Mouse (Mus musculus) telencephalon, adult 2 months (tissue): ENCODE data around the gene BC035947.
"Not testable (repeated sequence)": the region's sequence is repeated elsewhere in the genome, so short reads cannot be mapped to it uniquely, and the experiment has no call there.

Experiments used
- DNase-seq: peaks from one replicate; pipeline ENCODE4 v3.0.0-alpha.2; 2011; ENCODE audit warnings: low read depth, low spot score

BC035947 gene

DNA sequence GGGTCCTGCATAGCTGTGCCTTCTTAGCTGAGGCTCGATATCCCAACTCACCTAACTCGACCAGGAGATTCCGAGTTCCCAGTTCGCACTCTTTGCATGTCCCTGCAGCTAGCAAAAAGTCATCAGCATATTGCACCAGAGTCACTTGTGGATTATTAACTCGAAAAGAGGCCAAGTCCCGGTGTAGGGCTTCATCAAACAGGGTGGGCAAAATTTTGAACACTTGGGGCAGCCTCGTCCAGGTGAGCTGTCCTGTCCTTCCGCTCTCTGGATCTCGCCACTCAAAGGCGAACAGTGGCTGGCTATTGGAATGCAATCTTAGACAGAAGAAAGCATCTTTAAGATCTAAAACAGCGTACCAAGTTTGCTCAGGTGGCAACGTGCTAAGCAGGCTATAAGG is 10.1 kb downstream of the BC035947 start:
- DNase-seq: not testable (repeated sequence)

DNA sequence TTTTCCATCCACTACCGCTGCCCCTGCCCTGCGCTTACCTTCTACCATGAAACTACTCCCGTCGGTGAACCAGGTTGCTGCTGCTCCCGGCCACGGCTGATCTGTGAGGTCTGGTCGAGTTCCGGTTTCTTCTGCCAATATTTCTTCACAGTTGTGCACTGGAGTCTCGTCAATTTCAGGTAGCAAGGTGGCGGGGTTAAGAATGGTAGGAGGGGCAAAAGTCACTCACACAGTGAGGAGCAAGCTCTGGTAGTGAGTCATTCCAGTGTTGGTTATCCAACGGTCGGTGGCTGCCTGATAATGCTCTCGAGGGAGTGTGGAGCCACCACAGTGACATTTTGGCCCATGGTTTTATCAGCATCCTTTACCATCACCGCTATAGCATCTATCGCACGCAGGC is 10.9 kb downstream of the BC035947 start:
- no peak for DNase-seq

DNA sequence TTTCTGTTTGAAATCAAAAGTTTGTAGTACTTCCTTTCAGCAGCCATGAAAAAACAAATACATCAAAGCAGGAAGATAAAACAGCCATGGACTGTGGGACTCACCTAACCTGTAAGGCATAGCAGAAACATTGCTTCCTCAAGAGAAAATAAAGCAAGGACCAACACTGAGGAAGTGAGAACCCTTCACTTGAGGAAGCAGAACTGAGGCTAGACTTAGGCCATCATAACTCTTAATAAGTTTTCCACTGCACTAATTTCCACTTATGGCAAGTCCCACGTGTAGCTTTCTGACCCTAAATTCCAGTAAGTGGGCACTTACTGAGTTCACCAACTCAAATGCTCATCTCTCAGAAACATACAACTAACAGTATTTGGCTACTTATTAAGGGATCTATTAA is 21.8 kb downstream of the BC035947 start:
- DNase-seq: no peak

DNA sequence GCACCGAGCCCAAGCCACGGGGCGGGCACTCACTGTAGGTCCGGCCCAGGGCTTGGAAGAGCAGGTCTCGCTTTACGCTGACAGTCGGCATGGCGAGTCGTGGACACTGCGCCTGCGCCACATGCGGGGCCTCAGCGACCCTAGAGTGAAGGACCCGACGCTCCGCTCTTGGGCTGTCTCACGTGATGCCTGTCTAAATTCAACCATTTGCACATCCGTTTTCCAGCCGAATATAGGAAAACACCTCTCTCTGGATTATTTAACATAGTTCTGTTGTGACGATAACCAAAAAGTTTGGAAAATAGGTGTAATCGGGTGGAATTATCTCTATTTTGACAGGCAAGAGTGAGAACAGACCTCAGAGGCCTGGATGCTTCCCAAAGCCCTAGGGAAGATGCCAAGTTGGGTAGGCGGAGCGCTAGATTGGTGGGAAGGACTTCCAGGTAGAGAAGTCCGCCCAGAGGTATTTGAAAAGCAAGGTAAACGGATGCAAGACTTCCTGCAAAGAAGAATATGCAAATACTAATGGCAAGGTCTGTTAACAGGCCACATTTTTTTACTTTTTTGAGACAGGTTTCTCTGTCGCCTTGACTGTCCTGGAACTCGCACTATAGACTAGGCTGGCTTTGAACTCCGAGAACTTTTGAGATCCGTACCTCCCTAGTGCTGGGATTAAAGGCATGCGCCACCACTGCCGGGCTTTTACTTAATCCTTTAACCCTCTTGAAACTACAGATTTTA is 23.0 kb downstream of the BC035947 start, which contains the start of gene Farsb:
Farsb (minus strand) TSS at position 146 of the 741 bp plus-strand sequence.
- peak; percentile 88 for DNase-seq

DNA sequence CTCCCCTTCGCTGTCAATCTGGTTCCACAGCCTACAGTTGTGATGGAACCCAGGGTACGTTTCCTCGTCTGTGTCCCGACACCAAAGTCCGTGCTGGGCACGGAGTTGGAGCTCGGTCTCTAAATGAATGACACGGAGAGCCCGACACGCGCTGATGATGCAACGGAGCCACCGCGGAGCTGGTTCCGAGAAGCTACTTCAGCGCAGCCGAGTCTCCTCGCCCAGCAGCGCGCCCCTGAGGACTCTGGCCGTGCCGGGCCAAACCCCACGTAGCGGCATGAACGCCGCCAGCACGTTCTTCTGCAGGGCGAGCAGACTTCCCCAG is 23.6 kb downstream of the BC035947 start:
- no peak for DNase-seq

DNA sequence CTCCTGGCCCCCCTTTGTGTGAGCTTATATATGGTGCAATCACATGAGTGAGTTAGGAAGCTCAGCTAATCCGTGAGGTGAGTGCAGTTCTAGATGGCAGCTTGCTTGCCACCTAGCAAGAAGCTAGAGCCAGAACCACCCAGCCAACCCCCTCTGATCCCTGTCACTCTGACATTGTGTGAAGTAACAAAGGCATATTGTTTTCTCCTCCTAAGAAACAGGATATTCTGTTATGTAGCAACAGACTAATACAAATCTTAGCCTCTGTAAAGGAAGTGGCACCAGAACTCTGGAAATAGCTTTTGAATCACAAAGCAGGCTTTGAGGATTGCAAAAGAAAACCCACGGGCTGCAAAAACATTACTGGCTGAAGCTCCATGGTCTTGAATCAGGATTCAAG is 27.6 kb downstream of the BC035947 start:
- DNase-seq: no peak

DNA sequence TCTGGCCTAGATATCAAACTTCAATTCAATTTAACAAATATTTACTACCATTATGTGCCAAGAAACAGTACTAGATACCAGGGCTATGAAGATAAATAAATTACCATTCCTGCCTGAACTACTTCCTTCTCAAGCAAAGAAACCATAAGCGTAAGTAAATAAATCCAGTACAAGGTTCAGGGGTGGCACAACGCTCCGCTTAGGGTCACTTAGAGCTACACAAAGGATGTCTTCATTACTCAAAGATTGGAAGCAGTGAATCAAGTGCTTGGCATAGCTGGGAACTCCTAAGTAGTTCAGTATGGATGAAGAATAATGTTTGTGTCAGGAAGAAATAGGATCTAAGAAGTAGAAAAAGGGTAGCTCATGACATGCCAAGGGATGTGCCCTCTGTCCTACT is 28.5 kb downstream of the BC035947 start:
- no peak for DNase-seq

DNA sequence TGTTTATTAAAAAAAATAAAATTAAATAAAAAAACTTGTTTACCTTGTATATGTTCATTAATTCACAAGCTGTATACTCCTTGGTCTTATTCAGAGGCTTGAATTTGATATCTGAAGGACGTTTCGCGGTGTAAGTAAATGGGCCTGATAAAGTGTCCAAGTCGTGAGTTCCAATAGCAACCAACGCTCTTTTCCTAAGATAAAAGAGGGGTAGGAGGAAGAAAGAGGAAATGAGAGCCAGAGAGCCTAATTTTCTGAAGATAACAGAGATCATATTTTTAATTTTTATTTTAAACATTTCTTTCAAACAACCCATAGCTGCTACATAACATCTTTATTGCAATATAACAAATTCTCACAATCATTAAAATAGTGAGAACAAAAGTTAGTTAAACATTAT is 39.5 kb downstream of the BC035947 start:
- no peak for DNase-seq

DNA sequence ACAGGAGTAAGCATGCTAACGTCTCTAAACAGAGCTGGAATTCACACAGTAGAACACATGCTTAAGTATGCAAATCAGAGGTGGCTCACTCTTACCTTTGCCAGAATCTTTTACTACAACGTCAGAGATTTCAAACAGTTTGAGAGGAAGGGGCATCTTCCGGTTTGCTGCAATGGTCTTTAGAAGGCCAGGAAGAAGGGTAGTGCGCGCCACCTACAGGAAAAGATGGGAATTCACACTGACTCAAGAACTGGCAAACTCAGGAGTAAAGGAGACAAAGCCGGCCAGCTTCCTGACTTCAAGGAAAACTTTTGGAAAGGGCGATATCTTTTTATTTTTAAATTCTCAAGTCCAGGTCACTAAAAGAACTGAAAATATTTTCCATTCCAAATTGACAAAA is 57.3 kb downstream of the BC035947 start:
- no peak for DNase-seq

DNA sequence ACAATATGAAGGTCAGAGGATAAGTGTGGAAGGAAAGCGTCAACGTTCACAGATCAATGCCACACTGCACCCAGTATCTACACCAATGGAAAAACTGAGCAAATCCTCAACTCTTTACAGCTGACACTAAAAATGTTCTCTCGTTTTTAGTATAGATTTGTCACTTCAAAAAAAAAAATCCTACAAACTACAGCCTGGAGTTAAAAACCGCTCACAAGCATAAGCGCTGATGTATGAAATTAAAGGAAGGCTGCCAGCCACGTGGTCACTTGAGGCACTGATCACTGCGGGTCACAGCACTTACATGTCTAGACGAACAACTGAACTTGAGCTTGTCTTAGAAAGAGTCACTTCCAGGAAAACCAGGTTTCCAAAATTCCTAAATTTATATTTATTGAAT is 58.1 kb downstream of the BC035947 start:
- no peak for DNase-seq

DNA sequence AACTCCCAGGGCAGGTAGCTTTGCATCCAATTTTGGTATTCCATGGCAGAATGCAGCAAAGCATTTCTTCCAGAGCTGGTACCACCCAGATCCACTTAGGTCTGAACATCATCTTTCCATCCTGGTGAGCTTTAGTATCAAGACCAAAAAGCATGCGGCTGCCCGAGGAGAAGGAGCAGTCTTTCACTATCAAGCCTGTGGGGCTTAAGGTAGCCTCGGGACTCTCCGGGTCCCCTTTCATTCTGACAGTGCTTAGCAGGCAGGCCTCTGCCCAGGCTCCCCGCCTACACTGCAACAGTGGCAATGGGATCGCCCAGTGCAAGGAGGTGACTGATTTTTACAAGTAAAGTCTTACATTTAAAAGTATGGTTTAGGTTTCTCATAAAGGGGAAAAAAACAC is 59.4 kb downstream of the BC035947 start:
- DNase-seq: no peak

DNA sequence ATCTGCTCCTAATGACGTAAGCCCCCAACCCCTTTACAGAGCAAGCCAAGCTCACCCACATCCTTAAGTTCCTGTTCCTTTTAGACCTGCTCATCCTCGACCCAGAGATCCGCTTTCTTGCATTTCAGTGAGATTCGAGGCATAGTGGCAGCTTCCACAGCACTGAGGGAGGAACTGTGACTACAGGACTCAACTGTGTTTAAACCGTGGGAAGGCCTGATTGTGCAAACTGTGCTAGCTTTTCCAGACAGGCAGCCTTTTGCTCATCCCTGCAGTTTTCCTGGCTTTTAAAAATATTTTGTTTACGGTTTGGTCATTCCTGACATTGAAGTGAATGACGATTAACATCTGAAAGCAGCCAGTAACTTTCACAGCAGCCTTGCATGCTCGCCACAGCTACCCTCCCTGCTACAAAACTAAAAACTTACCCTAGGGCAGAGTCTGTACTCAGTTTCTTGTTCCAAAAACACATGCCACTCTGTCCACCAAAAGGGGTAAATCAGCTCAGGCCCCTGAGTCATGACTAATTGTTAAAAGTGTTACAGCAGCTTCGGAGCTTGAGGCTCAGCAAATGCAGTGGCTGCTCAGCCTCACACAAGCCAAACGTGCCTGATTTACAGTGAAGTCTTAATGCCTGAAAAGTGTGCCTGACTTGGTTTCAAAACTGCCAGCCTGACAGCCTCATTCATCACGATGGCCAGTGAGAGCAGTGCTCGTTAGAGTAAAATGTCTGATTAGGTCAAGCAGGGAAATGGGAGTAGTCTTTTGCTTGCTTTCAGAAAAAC is 60.7 kb downstream of the BC035947 start:
- no peak for DNase-seq

DNA sequence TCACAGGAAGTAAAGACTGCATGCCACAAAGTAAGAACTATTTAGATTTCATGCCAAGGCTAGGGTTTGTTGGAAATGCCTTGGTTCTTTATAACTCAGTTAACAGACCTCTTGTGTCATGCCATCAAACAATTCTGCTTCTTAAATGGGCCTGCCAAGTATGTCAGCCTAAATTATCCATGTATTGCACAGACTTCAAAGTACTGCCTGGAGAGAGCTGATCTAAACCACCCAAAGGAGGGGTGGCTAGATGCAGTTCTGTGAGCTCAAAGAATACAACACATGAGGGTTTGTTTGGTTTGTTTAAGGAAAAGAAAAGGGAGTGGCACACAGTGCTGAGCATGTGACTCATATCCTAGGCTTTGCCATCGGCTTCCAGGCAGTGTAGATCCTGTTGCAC is 63.9 kb downstream of the BC035947 start:
- DNase-seq: no peak
